Mouse (Mus musculus) right cerebral cortex, postnatal 25 days (tissue): ENCODE measurements around the gene Tmod2.
"Not testable (repeated sequence)": the region's sequence is repeated elsewhere in the genome, so short reads cannot be mapped to it uniquely, and the experiment has no call there.

Experiments used
- DNase-seq: peaks from one replicate; pipeline ENCODE4 v3.0.0; 2022

The Tmod2 gene

DNA sequence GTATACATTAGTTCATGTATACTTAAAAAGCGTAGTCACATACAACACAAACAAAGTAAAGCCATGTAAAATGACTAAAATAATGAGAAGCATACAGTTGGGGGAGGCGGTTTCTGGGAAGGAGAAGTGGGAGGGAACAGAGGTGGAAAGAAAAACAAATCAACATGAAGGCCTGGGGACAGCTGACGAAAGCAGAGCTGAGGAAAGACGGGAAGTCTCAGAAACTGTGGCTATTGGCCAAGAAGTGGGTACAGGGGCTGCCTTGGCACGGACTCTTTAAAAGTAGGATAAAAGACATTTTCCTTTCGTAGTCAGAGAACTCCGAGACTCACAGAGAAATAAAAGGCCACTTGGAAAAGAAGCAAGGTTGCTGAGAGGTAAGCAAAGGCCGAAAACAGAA lies 62.1 kb downstream of the Tmod2 start:
- DNase-seq = no peak

- no peak for DNase-seq
Observed at GRCm38 (mm10) chr9:75546885-75547553, 64.1 kb downstream of the Tmod2 start.

DNA sequence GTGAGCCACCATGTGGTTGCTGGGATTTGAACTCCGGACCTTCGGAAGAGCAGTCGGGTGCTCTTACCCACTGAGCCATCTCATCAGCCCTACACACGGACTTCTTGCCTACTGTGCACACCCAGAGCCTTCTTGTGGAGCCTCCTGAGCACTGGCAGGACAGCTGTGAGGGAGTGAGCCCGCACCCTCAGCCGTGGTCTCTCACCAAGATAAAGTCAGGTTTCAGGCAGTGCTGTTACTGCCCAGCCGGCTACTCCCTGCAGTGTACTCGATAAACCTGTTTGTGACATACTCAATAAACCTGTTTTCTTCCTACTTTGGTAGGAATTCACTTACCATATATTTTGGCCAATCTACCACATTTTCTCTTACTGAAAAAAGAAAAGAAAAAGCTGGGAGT lies 65.6 kb downstream of the Tmod2 start:
- DNase-seq = no peak

GRCm38 (mm10) chr9:75541497-75541896 lies 69.6 kb downstream of the Tmod2 start:
- no peak for DNase-seq

GRCm38 (mm10) chr9:75536422-75536821 lies 74.7 kb downstream of the Tmod2 start:
- no peak for DNase-seq

GRCm38 (mm10) chr9:75534431-75534962 lies 76.6 kb downstream of the Tmod2 start:
- DNase-seq = no peak

GRCm38 (mm10) chr9:75532989-75533388 lies 78.1 kb downstream of the Tmod2 start:
- DNase-seq = not testable (repeated sequence)

DNA sequence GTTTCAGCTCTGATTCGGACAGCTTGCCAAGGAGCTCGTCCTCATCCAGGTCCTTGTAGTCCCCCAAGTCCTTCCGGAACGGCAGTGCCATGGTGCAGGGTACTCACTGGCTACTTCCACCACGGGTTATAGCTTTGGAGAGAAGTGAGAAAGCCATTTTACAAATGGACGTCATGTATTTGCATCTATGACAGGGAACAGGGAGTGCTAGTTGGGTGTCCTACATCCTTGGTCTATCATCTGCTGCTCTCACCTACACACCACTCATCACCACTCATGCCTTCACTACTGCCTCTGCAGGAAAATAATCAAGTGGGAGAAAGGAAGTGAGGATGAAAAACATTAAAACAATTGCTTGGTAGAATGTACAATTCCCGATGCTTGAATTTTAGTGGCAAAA lies 78.7 kb downstream of the Tmod2 start:
- no peak for DNase-seq

- DNase-seq = no peak
Observed at GRCm38 (mm10) chr9:75529358-75529757, 81.8 kb downstream of the Tmod2 start.

DNA sequence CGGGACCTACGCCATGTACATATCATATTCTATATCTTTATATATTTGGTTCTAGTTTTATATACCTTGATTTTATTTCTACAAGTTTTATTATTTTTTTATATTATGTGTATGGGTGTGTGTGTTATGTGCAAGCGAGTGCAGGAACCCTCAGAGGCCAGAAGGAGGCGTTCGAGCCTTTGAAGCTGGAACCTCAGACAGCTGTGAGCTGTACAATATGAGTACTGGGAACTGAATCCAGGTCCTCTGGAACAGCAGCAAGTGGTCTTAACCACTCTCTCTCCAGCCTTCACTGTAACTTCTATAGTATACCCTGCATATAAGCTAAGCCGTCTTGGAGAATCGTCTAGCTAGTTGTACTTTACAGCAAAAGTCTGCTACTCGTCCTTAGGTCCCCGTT lies 83.0 kb downstream of the Tmod2 start:
- DNase-seq = no peak

GRCm38 (mm10) chr9:75527368-75528059 lies 83.6 kb downstream of the Tmod2 start:
- DNase-seq = no peak

DNA sequence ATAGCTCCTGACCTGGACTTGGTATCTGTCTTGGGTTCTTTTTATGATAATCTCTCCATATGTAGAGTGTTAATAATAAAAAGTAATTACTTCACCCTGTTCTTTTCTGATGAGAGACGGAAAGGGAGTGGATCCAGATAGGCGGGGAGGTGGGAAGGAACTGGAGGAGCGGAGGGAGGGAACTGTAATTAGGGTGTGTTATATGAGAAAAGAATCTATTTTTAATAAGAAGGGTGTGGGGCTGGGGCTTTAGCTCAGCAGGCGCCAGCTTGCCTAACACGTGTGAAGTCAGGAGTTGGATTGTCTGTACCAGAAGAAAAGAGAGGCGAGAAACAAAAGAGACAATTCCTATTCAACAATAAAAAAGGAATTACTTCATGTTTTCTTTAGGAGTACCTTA lies 87.5 kb downstream of the Tmod2 start:
- DNase-seq = no peak

DNA sequence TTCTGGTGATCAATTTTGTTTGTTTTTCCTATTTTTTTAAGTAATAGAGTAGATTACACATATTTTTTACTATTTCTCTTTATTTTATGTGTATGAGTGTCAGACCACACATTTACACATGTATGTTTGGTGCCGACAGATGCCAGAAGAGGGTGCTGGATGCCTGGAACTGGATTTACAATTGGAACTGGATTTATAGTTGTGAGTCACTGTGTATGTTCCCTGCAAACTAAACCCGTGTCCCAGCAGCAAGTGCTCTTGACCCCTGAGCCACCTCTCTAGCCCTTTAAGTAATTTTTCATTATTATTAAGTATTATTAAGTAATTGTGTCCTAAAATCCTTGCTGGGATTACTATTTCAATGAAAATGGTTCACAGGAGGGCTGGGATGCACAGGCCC lies 88.9 kb downstream of the Tmod2 start:
- no peak for DNase-seq

GRCm38 (mm10) chr9:75521788-75522187 lies 89.3 kb downstream of the Tmod2 start:
- no peak for DNase-seq

- no peak for DNase-seq
Observed at GRCm38 (mm10) chr9:75520940-75521339, 90.2 kb downstream of the Tmod2 start.

DNA sequence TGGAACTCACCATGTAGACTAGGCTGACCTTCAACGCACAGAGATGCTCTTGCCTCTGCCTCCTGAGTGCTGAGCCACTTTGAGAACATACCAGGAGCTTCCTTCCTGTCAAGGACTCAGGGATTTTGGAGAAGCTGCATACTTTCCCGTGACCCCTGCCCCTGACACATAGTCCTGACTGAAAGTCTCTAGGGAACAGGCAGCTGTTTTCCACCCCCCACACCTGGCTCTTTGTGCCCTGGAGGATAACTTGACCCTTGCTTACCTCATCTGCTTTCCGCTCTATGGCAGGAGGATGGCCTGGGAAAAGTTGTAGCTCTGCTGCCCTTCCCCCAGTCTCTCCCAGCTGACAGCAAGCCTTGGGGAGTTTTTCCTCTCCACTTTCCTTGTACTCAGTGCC lies 93.4 kb downstream of the Tmod2 start:
- DNase-seq = no peak
